Mouse (Mus musculus): Measurements from ENCODE around the gene Lamtor5.
A peak's percentile ranks its signal among the peaks of the same experiment; 100 is the strongest.
"Not testable (repeated sequence)": the region's sequence is repeated elsewhere in the genome, so short reads cannot be mapped to it uniquely, and the experiment has no call there.

The Lamtor5 gene

GRCm38 (mm10) chr3:107266814-107267345, 11.8 kb upstream of the Lamtor5 start:
- DNase-seq (ENCODE audit: inconsistent age in 2 of 2, low spot score in 1 of 2): peak; percentile 45 to 70

GRCm38 (mm10) chr3:107272433-107272832, 6.2 kb upstream of the Lamtor5 start:
- DNase-seq (ENCODE audit: inconsistent age in 2 of 2, low spot score in 1 of 2): no peak

GRCm38 (mm10) chr3:107273820-107274219, 4.8 kb upstream of the Lamtor5 start:
- DNase-seq (ENCODE audit: inconsistent age in 2 of 2, low spot score in 1 of 2): peak; percentile 64 to 88

GRCm38 (mm10) chr3:107275351-107275750, 3.3 kb upstream of the Lamtor5 start:
- no peak for DNase-seq (ENCODE audit: inconsistent age in 2 of 2, low spot score in 1 of 2)

- DNase-seq (ENCODE audit: inconsistent age in 2 of 2, low spot score in 1 of 2): no peak
Observed at GRCm38 (mm10) chr3:107275996-107276395, 2.7 kb upstream of the Lamtor5 start.

- DNase-seq (ENCODE audit: inconsistent age in 2 of 2, low spot score in 1 of 2): no peak
Observed at GRCm38 (mm10) chr3:107276626-107277025, 2.0 kb upstream of the Lamtor5 start.

- no peak for DNase-seq (ENCODE audit: inconsistent age in 2 of 2, low spot score in 1 of 2)
Observed at GRCm38 (mm10) chr3:107286123-107286522, 7.5 kb downstream of the Lamtor5 start.

- DNase-seq (ENCODE audit: inconsistent age in 2 of 2, low spot score in 1 of 2): no peak
Observed at GRCm38 (mm10) chr3:107287346-107287745, 8.7 kb downstream of the Lamtor5 start.

- peak in 1 of 2 experiments; percentile 43 for DNase-seq (ENCODE audit: inconsistent age in 2 of 2, low spot score in 1 of 2)
Observed at GRCm38 (mm10) chr3:107290764-107291381, 12.2 kb downstream of the Lamtor5 start, which contains the start of gene Slc16a4. TSS of gene Slc16a4 (plus strand) at chr3:107291230.

- DNase-seq (ENCODE audit: inconsistent age in 2 of 2, low spot score in 1 of 2): no peak
Observed at GRCm38 (mm10) chr3:107295672-107296360, 17.2 kb downstream of the Lamtor5 start.

- DNase-seq (ENCODE audit: inconsistent age in 2 of 2, low spot score in 1 of 2): not testable (repeated sequence)
Observed at GRCm38 (mm10) chr3:107296917-107297316, 18.3 kb downstream of the Lamtor5 start.

GRCm38 (mm10) chr3:107317338-107317737, 38.7 kb downstream of the Lamtor5 start:
- DNase-seq (ENCODE audit: inconsistent age in 2 of 2, low spot score in 1 of 2): no peak

- DNase-seq (ENCODE audit: inconsistent age in 2 of 2, low spot score in 1 of 2): peak; percentile 53 to 81
Observed at GRCm38 (mm10) chr3:107321141-107321540, 42.5 kb downstream of the Lamtor5 start.

- no peak for DNase-seq (ENCODE audit: inconsistent age in 2 of 2, low spot score in 1 of 2)
Observed at GRCm38 (mm10) chr3:107321776-107322175, 43.1 kb downstream of the Lamtor5 start.

GRCm38 (mm10) chr3:107326442-107326841, 47.8 kb downstream of the Lamtor5 start:
- DNase-seq (ENCODE audit: inconsistent age in 2 of 2, low spot score in 1 of 2): no peak

GRCm38 (mm10) chr3:107330503-107331424, 52.1 kb downstream of the Lamtor5 start:
- DNase-seq (ENCODE audit: inconsistent age in 2 of 2, low spot score in 1 of 2): peak; percentile 49 to 77

- DNase-seq (ENCODE audit: inconsistent age in 2 of 2, low spot score in 1 of 2): no peak
Observed at GRCm38 (mm10) chr3:107331746-107332126, 53.1 kb downstream of the Lamtor5 start.

- DNase-seq (ENCODE audit: inconsistent age in 2 of 2, low spot score in 1 of 2): peak in 1 of 2 experiments; percentile 90
Observed at GRCm38 (mm10) chr3:107332127-107332959, 53.7 kb downstream of the Lamtor5 start.

- DNase-seq (ENCODE audit: inconsistent age in 2 of 2, low spot score in 1 of 2): peak; percentile 98 to 99
Observed at GRCm38 (mm10) chr3:107332960-107333380, 54.3 kb downstream of the Lamtor5 start.

Measured in adrenal gland, adult (tissue).